Mouse (Mus musculus) stomach, embryonic 14.5 days (tissue): ENCODE measurements around the gene Adssl1. TPM values are rescaled to one million over a fixed set of nuclear protein-coding genes. Genes with fewer than 3 reads are reported as not detected.

Source experiments
- ATAC-seq: fragments of 200-750 bp; cut with Nextera tagmentation; 2 replicates; pipeline ENCODE4 v1.8.0; 2017; ENCODE audit warnings: low read depth, moderate TSS enrichment; ENCODE audit not compliant: insufficient number of reproducible peaks, insufficient read depth, low FRiP score
- H3K27ac ChIP-seq: fragments of 300-500 bp; sonication (generic); 2 replicates; pipeline ENCODE4 v1.5.1; 2014; ENCODE audit warnings: mild to moderate bottlenecking, low read length, moderate library complexity, mixed read lengths
- H3K27me3 ChIP-seq: fragments of 300-500 bp; sonication (generic); 2 replicates; pipeline ENCODE4 v1.6.1; 2014; ENCODE audit warnings: low read length, control low read depth, mixed read lengths; ENCODE audit not compliant: control insufficient read depth, insufficient read depth
- H3K36me3 ChIP-seq: fragments of 300-500 bp; sonication (generic); 2 replicates; pipeline ENCODE4 v1.6.1; 2014; ENCODE audit warnings: mild to moderate bottlenecking, control low read depth, low read length, moderate library complexity, mixed read lengths; ENCODE audit not compliant: control insufficient read depth, insufficient read depth
- H3K4me1 ChIP-seq: fragments of 300-500 bp; sonication (generic); 2 replicates; pipeline ENCODE4 v1.6.1; 2014; ENCODE audit warnings: low read length, control low read depth, mixed read lengths; ENCODE audit not compliant: control insufficient read depth, insufficient read depth
- H3K4me2 ChIP-seq: fragments of 300-500 bp; sonication (generic); replicated peaks from 2 replicates; pipeline ENCODE4 v1.6.1; 2014; ENCODE audit warnings: low read depth, low read length, control low read depth
- H3K4me3 ChIP-seq: fragments of 300-500 bp; sonication (generic); 2 replicates; pipeline ENCODE4 v1.5.1; 2014; ENCODE audit warnings: low read depth, low read length, control low read depth
- H3K9ac ChIP-seq: fragments of 300-500 bp; sonication (generic); replicated peaks from 2 replicates; pipeline ENCODE4 v1.6.1; 2014; ENCODE audit warnings: low read depth, mild to moderate bottlenecking, control low read depth, low read length, moderate library complexity, mixed read lengths
- H3K9me3 ChIP-seq: fragments of 300-500 bp; sonication (generic); 2 replicates; pipeline ENCODE4 v1.6.1; 2016; ENCODE audit warnings: low read depth, low read length, control low read depth; ENCODE audit not compliant: control insufficient read depth
- WGBS: fragments of 180-500 bp; shearing (Covaris S2); extraction: QIAGEN DNeasy Blood & Tissue Kit; methylation state at CpG from one replicate; pipeline ENCODE4 v1.1.7; 2014; 5-methylcytosine and 5-hydroxymethylcytosine counted together
- polyA plus RNA-seq: library from polyadenylated mRNA; unstranded; fragments of >200 nt; fragmentation: Nextera tagmentation; extraction: Ambion mirVana; gene quantifications from 2 replicates; pipeline ENCODE4 v1.2.1, GENCODE M21; 2014

Adssl1 gene
- polyA plus RNA-seq, 1 experiment from 2014 or later: 3.1 TPM

- H3K4me1 ChIP-seq: peaks cover 15% of the 10 kb centered on the region
Observed at GRCm38 (mm10) chr12:112625700-112626099, 5.9 kb downstream of the Adssl1 start.

GRCm38 (mm10) chr12:112626455-112626854, 6.6 kb downstream of the Adssl1 start:
- Histone ChIP-seq H3K27ac (no peak overlapping the region), H3K4me1 (peaks cover 16% of the 10 kb centered on the region)
- no peak for ATAC-seq

More at GRCm38 (mm10) chr12:112625700-112626099, 5.9 kb downstream of the Adssl1 start:
- Histone ChIP-seq H3K4me2 (no peak overlapping the region), H3K27me3 (peaks cover 12% of the 10 kb centered on the region; the same call in 1 of the 2 replicates), H3K9ac (no peak overlapping the region), H3K36me3 (no peaks in the 10 kb centered on the region), H3K4me3 (no peak overlapping the region), H3K9me3 (no peaks in the 10 kb centered on the region), H3K27ac (no peak overlapping the region)
- no peak for ATAC-seq
- WGBS: 70% methylated on average over 4 of the region's 4 CpGs

GRCm38 (mm10) chr12:112627097-112627881, 7.4 kb downstream of the Adssl1 start:
- no peaks in the 10 kb centered on the region for H3K36me3 ChIP-seq
- 0 out of 2 replicates have a peak, but pooled peaks cover 2% of the 10 kb centered on the region for H3K27me3 ChIP-seq
- H3K27ac ChIP-seq: no peak overlapping the region
- H3K9ac ChIP-seq: no peak overlapping the region
- 62% methylated on average over 7 of the region's 7 CpGs for WGBS
- H3K4me2 ChIP-seq: no peak overlapping the region
- H3K4me1 ChIP-seq: peaks cover 25% of the 10 kb centered on the region
- no peaks in the 10 kb centered on the region for H3K9me3 ChIP-seq
- no peak for ATAC-seq
- no peak overlapping the region for H3K4me3 ChIP-seq

More at GRCm38 (mm10) chr12:112626455-112626854, 6.6 kb downstream of the Adssl1 start:
- Histone ChIP-seq H3K4me3 (no peak overlapping the region), H3K27me3 (peaks cover 5% of the 10 kb centered on the region; the same call in 1 of the 2 replicates), H3K9me3 (no peaks in the 10 kb centered on the region), H3K9ac (no peak overlapping the region), H3K4me2 (no peak overlapping the region), H3K36me3 (no peaks in the 10 kb centered on the region)
- 64% methylated on average over 6 of the region's 6 CpGs for WGBS

GRCm38 (mm10) chr12:112628197-112628596, 8.4 kb downstream of the Adssl1 start:
- H3K9me3 ChIP-seq: no peaks in the 10 kb centered on the region
- no peak overlapping the region for H3K4me2 ChIP-seq
- H3K36me3 ChIP-seq: no peaks in the 10 kb centered on the region
- 0 out of 2 replicates have a peak, but pooled peaks cover 2% of the 10 kb centered on the region for H3K27me3 ChIP-seq
- WGBS: 85% methylated on average over 6 of the region's 6 CpGs
- H3K4me1 ChIP-seq: peaks cover 29% of the 10 kb centered on the region
- no peak overlapping the region for H3K9ac ChIP-seq
- ATAC-seq: no peak
- no peak overlapping the region for H3K4me3 ChIP-seq
- no peak overlapping the region for H3K27ac ChIP-seq

GRCm38 (mm10) chr12:112628928-112629721, 9.3 kb downstream of the Adssl1 start:
- H3K4me1 ChIP-seq: peaks cover 29% of the 10 kb centered on the region
- peak; percentile 83 for ATAC-seq
- H3K36me3 ChIP-seq: no peaks in the 10 kb centered on the region
- no peaks in the 10 kb centered on the region for H3K9me3 ChIP-seq
- no peaks in the 10 kb centered on the region for H3K27me3 ChIP-seq
- peak overlapping the region; percentile 27 for H3K4me2 ChIP-seq
- 33% methylated on average over 19 of the region's 19 CpGs for WGBS
- no peak overlapping the region for H3K9ac ChIP-seq
- no peak overlapping the region for H3K27ac ChIP-seq
- peak overlapping the region; percentile 2; the same call in 1 of the 2 replicates for H3K4me3 ChIP-seq

- no peaks in the 10 kb centered on the region for H3K9me3 ChIP-seq
- no peaks in the 10 kb centered on the region for H3K27me3 ChIP-seq
- no peak overlapping the region for H3K4me2 ChIP-seq
- WGBS: 90% methylated on average over 12 of the region's 12 CpGs
- H3K36me3 ChIP-seq: no peaks in the 10 kb centered on the region
- no peak overlapping the region for H3K4me3 ChIP-seq
- no peak overlapping the region for H3K9ac ChIP-seq
- ATAC-seq: no peak
- no peak overlapping the region for H3K27ac ChIP-seq
- peaks cover 29% of the 10 kb centered on the region for H3K4me1 ChIP-seq
Observed at GRCm38 (mm10) chr12:112630029-112630428, 10.2 kb downstream of the Adssl1 start.

GRCm38 (mm10) chr12:112630796-112631195, 11.0 kb downstream of the Adssl1 start:
- Histone ChIP-seq H3K4me2 (no peak overlapping the region), H3K9me3 (no peaks in the 10 kb centered on the region), H3K27ac (no peak overlapping the region), H3K36me3 (no peaks in the 10 kb centered on the region), H3K4me3 (no peak overlapping the region), H3K27me3 (no peaks in the 10 kb centered on the region), H3K4me1 (peaks cover 29% of the 10 kb centered on the region), H3K9ac (no peak overlapping the region)
- ATAC-seq: no peak
- WGBS: 59% methylated on average over 5 of the region's 5 CpGs

- H3K27me3 ChIP-seq: no peaks in the 10 kb centered on the region
- H3K4me2 ChIP-seq: no peak overlapping the region
- peaks cover 29% of the 10 kb centered on the region for H3K4me1 ChIP-seq
- ATAC-seq: no peak; the same call in 1 of the 2 replicates
- 20% methylated on average over 1 of the region's 1 CpGs for WGBS
- no peaks in the 10 kb centered on the region for H3K36me3 ChIP-seq
- H3K9ac ChIP-seq: no peak overlapping the region
- H3K4me3 ChIP-seq: no peak overlapping the region
- H3K9me3 ChIP-seq: no peaks in the 10 kb centered on the region
- peak overlapping the region; percentile 52; the same call in 1 of the 2 replicates for H3K27ac ChIP-seq
Observed at GRCm38 (mm10) chr12:112631472-112631871, 11.6 kb downstream of the Adssl1 start.
